Mouse (Mus musculus) midbrain, embryonic 10.5 days (tissue): ENCODE measurements around the gene Sh3bp5l. TPM values are rescaled to one million over a fixed set of nuclear protein-coding genes. Genes with fewer than 3 reads are reported as not detected.

Experiments
- DNase-seq: peaks from one replicate; pipeline ENCODE4 v3.0.0-alpha.2; 2017; ENCODE audit warnings: low spot score
- H3K27ac ChIP-seq: fragments of 300-500 bp; sonication (generic); replicated peaks from 2 replicates; pipeline ENCODE4 v1.5.1; 2016; ENCODE audit warnings: mild to moderate bottlenecking
- H3K27me3 ChIP-seq: fragments of 300-500 bp; sonication (generic); 2 replicates; pipeline ENCODE4 v1.6.1; 2016; ENCODE audit warnings: low read depth, mild to moderate bottlenecking; ENCODE audit not compliant: poor library complexity, severe bottlenecking
- H3K36me3 ChIP-seq: fragments of 300-500 bp; sonication (generic); 2 replicates; pipeline ENCODE4 v1.6.1; 2016; ENCODE audit warnings: mild to moderate bottlenecking, moderate library complexity
- H3K4me1 ChIP-seq: fragments of 300-500 bp; sonication (generic); 2 replicates; pipeline ENCODE4 v1.6.1; 2016
- H3K4me3 ChIP-seq: fragments of 300-500 bp; sonication (generic); 2 replicates; pipeline ENCODE4 v1.5.1; 2016; ENCODE audit warnings: mild to moderate bottlenecking, moderate library complexity
- H3K9me3 ChIP-seq: fragments of 300-500 bp; sonication (generic); replicated peaks from 2 replicates; pipeline ENCODE4 v1.6.1; 2016; ENCODE audit warnings: mild to moderate bottlenecking
- WGBS: fragments of 180-500 bp; shearing (Covaris S2); methylation state at CpG from one replicate; pipeline ENCODE4 v1.1.7; 2016; 5-methylcytosine and 5-hydroxymethylcytosine counted together
- polyA plus RNA-seq: library from polyadenylated mRNA; unstranded; fragments of >200 nt; fragmentation: Nextera tagmentation; extraction: Ambion mirVana; gene quantifications from 2 replicates; pipeline ENCODE4 v1.2.1, GENCODE M21; 2016

Gene Sh3bp5l
- 46.3 and 53.4 TPM in 2 replicates for polyA plus RNA-seq

DNA sequence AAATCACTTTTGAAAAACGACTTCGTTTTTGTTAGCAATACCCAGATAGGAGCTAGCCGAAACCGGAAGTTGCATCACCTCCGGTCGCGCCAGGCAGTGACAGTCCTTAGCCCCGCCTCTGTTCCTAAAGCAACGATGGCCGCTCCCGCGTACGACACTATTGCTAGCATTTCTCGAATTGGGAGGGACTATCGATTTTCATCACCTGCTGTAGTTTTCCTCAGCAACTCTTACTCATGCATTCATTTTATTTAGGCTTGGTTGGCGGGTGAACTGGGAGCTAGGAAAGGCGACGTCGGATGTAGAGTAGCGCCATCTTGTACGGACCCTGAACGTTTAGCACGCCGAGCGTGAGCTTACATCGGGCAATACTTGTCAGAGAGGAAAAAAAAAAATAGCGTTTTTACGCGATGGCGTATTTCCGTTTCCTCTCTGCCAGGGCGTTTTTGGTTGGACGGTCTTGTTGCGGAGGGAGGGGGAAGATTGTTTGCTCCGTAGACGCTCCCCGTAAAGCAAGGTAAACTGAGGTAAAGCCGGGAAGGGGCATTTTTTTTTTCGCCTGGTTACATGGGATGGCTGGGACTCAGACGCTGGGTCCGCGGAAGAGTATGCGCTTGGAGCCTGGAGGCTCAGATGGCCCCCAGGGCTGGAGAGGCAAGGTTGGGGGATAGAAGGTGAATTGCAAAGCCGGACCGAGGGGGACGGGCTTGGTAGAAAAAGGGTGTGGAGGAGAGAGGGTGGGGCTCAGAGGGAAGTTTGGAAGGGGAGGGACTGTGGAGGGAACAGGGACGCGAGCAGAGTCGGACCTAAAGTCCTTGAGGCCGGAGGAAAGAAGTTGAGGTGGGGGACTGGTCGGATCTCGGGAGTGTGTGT lies at the start of gene Sh3bp5l, which contains the start of gene Zfp672:
TSS of gene Sh3bp5l (plus strand) at position 449 of the 873 bp plus-strand sequence.
TSS of gene Zfp672 (minus strand) at position 64 of the 873 bp plus-strand sequence.
- H3K4me3 ChIP-seq: peak within 1 kb of the TSS; percentile 77
- peak within 1 kb of the TSS; percentile 96 for H3K27ac ChIP-seq
- peaks cover 59% of the 10 kb centered on the region for H3K36me3 ChIP-seq
- peaks cover 32% of the 10 kb centered on the region for H3K4me1 ChIP-seq
- DNase-seq: peak; percentile 92
- WGBS: under 1% methylated on average over 52 of the region's 52 CpGs
- H3K9me3 ChIP-seq: no peaks in the 10 kb centered on the region
- H3K27me3 ChIP-seq: no peaks in the 10 kb centered on the region

DNA sequence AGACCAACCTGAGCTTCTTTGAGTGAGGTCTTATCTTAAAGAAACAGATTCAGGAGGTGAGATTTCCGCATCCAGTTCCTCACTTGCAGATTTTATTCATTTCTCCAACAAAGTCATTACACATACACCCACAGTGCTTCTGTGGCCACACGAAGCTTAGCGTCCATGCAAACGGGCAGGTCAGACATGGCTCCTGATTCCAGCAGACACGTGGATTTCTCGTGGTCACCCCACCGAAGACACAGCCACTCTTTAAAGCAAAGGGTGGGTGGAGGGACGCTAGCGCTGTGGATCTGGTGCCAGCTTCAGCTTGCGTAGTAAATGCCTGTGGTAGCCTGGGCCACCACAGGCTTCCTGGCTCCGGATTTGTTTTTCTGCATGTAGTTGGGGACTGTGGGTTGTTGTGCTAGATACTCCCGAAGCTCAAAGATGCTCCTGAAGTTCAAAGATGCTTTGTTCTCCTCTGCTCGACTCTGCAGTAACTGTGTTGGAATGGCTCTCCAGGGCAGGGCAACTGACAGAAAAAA lies 48.5 kb upstream of the Sh3bp5l start:
- DNase-seq: no peak
- Histone ChIP-seq H3K9me3 (no peaks in the 10 kb centered on the region), H3K27me3 (no peaks in the 10 kb centered on the region), H3K4me1 (no peaks in the 10 kb centered on the region), H3K4me3 (no peak overlapping the region), H3K27ac (no peak overlapping the region), H3K36me3 (no peaks in the 10 kb centered on the region)
- 89% methylated on average over 13 of the region's 13 CpGs for WGBS

DNA sequence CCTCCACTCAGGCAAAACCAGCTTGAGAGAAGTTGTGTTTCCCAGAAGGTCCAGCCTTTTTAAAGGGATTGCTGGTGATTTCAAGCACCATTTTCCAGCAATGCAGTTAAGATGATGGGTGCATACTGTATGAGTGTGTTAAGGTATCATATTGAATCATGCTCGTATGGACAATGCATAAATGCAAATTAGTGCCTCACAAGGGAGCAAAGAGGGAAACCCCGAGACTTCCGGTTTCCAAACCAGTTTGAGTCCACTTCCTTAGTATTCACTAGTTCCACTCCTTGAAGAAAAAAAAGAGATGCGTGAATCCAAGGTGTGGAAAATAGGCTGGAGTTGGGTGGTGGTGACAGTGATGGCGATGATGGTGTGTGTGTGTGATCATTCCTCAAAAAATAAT lies 48.0 kb upstream of the Sh3bp5l start:
- H3K4me3 ChIP-seq: no peak overlapping the region
- DNase-seq: no peak
- no peak overlapping the region for H3K27ac ChIP-seq
- H3K36me3 ChIP-seq: no peaks in the 10 kb centered on the region
- no peaks in the 10 kb centered on the region for H3K4me1 ChIP-seq
- H3K9me3 ChIP-seq: no peaks in the 10 kb centered on the region
- 84% methylated on average over 5 of the region's 5 CpGs for WGBS
- no peaks in the 10 kb centered on the region for H3K27me3 ChIP-seq

DNA sequence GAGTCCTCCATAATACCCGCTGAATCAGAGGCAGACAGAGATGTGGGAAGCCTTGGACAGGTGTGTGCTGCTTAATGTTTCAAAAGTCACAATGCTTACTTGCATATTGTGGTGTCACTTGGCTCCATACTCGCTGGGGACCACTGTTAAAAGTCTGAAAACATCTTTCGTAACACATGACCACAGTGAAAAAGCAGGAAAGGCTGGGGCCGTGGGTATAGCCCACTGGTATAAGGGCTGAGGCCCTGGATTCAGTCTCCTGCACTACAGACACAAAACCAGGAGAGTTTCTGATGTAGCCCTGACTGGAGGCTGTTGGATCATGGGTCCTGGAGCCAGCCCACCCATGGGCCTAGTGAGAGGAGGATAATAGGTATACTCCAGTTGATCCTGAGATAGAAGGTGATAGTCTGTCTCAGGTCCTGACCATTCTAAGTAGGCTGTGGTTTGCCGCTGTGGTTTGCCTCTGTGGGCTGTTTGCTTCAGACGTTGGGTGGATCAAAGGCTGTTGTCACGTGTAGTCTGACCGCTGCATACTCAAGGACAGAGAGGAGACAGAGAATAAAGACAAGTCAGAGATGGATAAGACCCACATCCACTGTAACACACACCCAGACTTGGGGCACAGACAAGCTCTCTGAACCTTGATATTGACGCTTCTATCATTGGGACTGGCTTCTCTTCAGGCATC lies 40.4 kb upstream of the Sh3bp5l start:
- WGBS: 81% methylated on average over 9 of the region's 9 CpGs
- H3K4me3 ChIP-seq: no peak overlapping the region
- H3K4me1 ChIP-seq: no peaks in the 10 kb centered on the region
- H3K36me3 ChIP-seq: no peaks in the 10 kb centered on the region
- no peaks in the 10 kb centered on the region for H3K27me3 ChIP-seq
- no peak overlapping the region for H3K27ac ChIP-seq
- DNase-seq: no peak
- no peaks in the 10 kb centered on the region for H3K9me3 ChIP-seq

DNA sequence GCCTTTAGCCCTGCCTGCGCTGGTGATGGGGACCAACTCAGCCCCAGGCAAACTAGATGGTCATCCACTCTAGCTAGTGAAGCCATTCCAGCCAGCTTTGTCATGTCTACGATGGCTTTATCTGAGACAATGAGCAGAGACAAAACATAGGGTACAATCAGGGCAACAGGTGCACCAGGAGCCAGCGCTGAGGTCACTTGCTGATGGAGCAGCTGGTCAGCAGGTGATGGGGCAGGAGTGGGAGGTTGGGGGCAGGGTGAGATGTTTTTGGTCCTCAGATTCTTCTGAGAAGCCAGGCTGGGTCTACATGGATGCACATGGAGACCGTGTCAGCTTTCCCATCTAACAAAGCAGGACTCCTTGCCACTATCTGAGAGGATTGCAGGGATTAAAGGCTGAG lies 39.7 kb upstream of the Sh3bp5l start:
- H3K4me3 ChIP-seq: no peak overlapping the region
- 88% methylated on average over 4 of the region's 4 CpGs for WGBS
- no peak for DNase-seq
- H3K9me3 ChIP-seq: no peaks in the 10 kb centered on the region
- H3K27me3 ChIP-seq: no peaks in the 10 kb centered on the region
- no peaks in the 10 kb centered on the region for H3K36me3 ChIP-seq
- H3K4me1 ChIP-seq: no peaks in the 10 kb centered on the region
- H3K27ac ChIP-seq: no peak overlapping the region

DNA sequence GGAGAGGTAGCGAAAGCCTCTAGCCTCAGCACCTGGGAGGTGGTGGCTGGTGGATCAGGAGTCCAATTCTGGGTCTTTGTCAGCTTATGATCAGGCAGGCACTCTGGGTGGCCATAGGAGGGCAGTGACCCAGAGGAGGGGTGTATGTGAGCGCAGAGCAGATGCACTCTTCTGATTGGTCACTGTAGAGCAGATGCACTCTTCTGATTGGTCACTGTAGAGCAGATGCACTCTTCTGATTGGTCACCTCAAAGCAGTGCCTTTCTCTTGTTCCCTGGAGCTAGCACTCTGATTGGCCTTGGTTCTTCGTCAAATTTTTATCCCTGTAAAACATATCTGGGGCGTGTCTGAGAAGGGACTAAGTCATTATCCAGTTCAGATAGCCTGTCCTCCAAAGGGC lies 37.7 kb upstream of the Sh3bp5l start:
- H3K27me3 ChIP-seq: no peaks in the 10 kb centered on the region
- DNase-seq: no peak
- H3K4me1 ChIP-seq: peaks cover 7% of the 10 kb centered on the region; the same call in 1 of the 2 replicates
- no peak overlapping the region for H3K27ac ChIP-seq
- no peaks in the 10 kb centered on the region for H3K9me3 ChIP-seq
- no peak overlapping the region for H3K4me3 ChIP-seq
- 51% methylated on average over 4 of the region's 4 CpGs for WGBS
- H3K36me3 ChIP-seq: no peaks in the 10 kb centered on the region

DNA sequence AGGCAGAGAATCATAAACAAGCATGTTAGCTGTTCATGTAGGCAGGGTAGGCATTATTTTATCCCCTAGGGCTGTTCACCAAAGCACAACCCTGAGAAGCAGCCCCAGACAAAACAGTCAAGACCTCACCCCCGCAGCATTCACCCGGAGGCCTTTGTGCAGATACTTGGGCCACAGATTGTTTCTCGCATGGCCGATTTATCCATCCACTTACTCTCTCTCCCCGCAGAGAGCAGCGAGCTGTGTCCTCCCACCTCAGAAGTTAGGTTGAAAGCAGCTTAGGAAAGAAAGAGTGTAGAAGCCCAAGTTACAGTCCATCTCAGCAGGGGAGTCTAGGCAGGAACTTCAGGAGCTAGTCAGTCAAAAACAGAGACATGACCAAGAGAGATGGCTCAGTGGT lies 33.1 kb upstream of the Sh3bp5l start:
- Histone ChIP-seq H3K27ac (no peak overlapping the region), H3K4me1 (peaks cover 14% of the 10 kb centered on the region), H3K36me3 (no peaks in the 10 kb centered on the region), H3K4me3 (no peak overlapping the region), H3K27me3 (no peaks in the 10 kb centered on the region), H3K9me3 (no peaks in the 10 kb centered on the region)
- DNase-seq: no peak
- 27% methylated on average over 6 of the region's 6 CpGs for WGBS

GRCm38 (mm10) chr11:58301057-58301456 lies 29.5 kb upstream of the Sh3bp5l start:
- WGBS: 16% methylated on average over 13 of the region's 13 CpGs
- peak overlapping the region; percentile 57; the same call in 1 of the 2 replicates for H3K27ac ChIP-seq
- peaks cover 21% of the 10 kb centered on the region for H3K4me1 ChIP-seq
- peak overlapping the region; percentile 67 for H3K4me3 ChIP-seq
- no peaks in the 10 kb centered on the region for H3K9me3 ChIP-seq
- DNase-seq: peak; percentile 78
- no peaks in the 10 kb centered on the region for H3K27me3 ChIP-seq
- no peaks in the 10 kb centered on the region for H3K36me3 ChIP-seq

- H3K4me3 ChIP-seq: peak overlapping the region; percentile 67
- no peaks in the 10 kb centered on the region for H3K9me3 ChIP-seq
- H3K27ac ChIP-seq: peak overlapping the region; percentile 87
- DNase-seq: peak; percentile 99
- no peaks in the 10 kb centered on the region for H3K27me3 ChIP-seq
- peaks cover 31% of the 10 kb centered on the region for H3K4me1 ChIP-seq
- H3K36me3 ChIP-seq: no peaks in the 10 kb centered on the region
- WGBS: under 1% methylated on average over 36 of the region's 36 CpGs
Measured at GRCm38 (mm10) chr11:58301837-58302754, 28.4 kb upstream of the Sh3bp5l start.

GRCm38 (mm10) chr11:58302774-58303445 lies 27.6 kb upstream of the Sh3bp5l start:
- DNase-seq: no peak
- Histone ChIP-seq H3K4me1 (peaks cover 33% of the 10 kb centered on the region), H3K27ac (peak overlapping the region; percentile 87), H3K36me3 (no peaks in the 10 kb centered on the region), H3K27me3 (no peaks in the 10 kb centered on the region), H3K9me3 (no peaks in the 10 kb centered on the region), H3K4me3 (peak overlapping the region; percentile 67)
- WGBS: under 1% methylated on average over 26 of the region's 26 CpGs

GRCm38 (mm10) chr11:58303594-58303993 lies 26.9 kb upstream of the Sh3bp5l start:
- DNase-seq: peak; percentile 46
- Histone ChIP-seq H3K9me3 (no peaks in the 10 kb centered on the region), H3K4me3 (peak overlapping the region; percentile 67), H3K27ac (no peak overlapping the region), H3K27me3 (0 out of 2 replicates have a peak, but pooled peaks cover 3% of the 10 kb centered on the region), H3K36me3 (no peaks in the 10 kb centered on the region), H3K4me1 (peaks cover 37% of the 10 kb centered on the region)
- 17% methylated on average over 7 of the region's 7 CpGs for WGBS
